Mouse (Mus musculus) thymus, adult 2 months (tissue): ENCODE results near the gene Trpv3.

Experiments
- CTCF ChIP-seq: fragments of 200-500 bp; IDR thresholded peaks from 2 replicates; pipeline ENCODE4 v1.5.1; 2012; ENCODE audit warnings: mild to moderate bottlenecking, control low read depth, low read length, moderate library complexity, borderline replicate concordance; ENCODE audit not compliant: control insufficient read depth, poor library complexity, insufficient read depth; ENCODE audit errors: extremely low read depth
- POLR2A ChIP-seq: fragments of 200-500 bp; IDR thresholded peaks from 2 replicates; pipeline ENCODE4 v1.6.1; 2012; ENCODE audit warnings: mild to moderate bottlenecking, low read length, control low read depth, moderate library complexity; ENCODE audit not compliant: control insufficient read depth, poor library complexity, insufficient read depth; ENCODE audit errors: extremely low read depth

DNA sequence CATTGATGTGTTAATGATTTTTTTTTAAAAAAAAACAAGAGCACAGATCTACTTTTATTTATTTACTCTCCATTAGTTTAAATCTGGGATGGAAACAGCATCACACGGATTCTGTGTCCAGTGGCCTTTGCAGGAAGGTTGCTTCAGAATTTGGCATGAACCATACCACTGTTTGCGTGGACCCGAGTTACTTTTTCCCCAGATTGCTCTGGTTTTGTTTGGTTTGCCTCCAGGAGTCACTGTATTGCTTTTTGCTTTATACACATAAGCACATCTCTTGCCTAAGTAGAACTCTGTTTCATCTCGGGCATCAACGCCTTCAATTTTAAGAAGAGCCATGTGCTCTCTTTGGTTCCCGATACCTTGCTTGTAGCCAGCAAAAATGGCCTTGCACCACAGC, 41.3 kb upstream of the Trpv3 start:
- no peak for TF ChIP-seq POLR2A
- TF ChIP-seq CTCF, result no peak
